Mouse (Mus musculus) Muller cell, postnatal 12 days (primary cell): ENCODE results near the gene Fkbp14.
A peak's percentile ranks its signal among the peaks of the same experiment; 100 is the strongest.

Experiments
- DNase-seq: peaks from one replicate; pipeline ENCODE4 v3.0.0-alpha.2; 2015; ENCODE audit errors: inconsistent ontology term

The Fkbp14 gene

GRCm38 (mm10) chr6:54588212-54588611, 8.9 kb downstream of the Fkbp14 start:
- no peak for DNase-seq

DNA sequence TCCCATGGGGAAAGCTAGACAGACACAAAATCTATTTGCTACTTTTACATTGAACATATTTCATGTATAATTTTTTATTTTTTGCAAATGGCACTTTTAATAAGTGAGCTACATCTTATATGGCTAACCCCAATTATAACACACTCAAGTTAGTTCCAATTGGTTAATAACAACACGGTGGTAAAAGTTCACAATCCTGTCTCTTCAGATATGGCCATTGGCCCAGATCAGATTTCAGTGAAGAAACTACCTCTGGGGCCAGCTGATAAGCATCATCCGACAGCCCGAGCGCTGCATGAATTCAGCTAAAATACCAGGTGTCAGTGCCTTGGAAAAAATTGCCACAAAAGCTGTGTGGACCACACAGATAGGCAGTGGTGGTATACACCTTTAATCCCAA, 9.4 kb downstream of the Fkbp14 start:
- no peak for DNase-seq

DNA sequence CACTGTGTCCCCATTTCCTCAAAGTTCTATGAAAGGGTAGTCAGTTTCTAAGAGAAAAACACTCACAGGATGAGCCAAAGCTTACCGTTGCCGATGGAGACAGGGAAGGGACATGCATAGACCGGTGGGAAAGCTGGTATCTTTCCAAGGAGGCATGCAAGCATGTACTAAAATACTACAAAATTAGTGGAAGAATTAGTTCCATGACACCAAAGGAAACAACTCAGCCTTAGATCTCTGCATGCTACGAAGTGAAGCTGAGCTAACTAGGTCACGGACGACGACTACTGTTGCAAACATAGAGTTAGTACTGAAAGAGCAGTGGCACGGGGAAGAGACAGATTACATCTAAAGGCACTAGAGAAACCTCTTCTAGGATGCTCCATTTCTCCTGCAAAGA, 10.2 kb downstream of the Fkbp14 start:
- no peak for DNase-seq

DNA sequence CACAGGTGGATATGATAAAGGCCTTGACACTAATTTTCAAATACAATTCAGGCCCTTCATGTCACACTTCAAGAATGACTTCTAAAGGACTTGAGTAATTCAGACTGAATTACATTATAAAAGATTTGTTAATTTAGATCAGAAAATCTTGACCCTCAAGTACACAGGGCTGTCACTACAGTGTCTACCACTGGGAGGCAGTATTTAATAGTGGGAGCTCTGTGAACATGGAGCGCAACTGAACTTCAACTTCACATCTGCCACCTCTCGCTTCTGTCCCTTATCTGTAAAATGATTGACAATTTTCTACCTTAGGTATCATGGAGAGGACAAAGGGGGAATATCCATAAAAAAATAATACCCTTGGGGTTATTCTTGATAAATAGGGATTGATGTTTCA, 10.9 kb downstream of the Fkbp14 start:
- peak; percentile 53 for DNase-seq

DNA sequence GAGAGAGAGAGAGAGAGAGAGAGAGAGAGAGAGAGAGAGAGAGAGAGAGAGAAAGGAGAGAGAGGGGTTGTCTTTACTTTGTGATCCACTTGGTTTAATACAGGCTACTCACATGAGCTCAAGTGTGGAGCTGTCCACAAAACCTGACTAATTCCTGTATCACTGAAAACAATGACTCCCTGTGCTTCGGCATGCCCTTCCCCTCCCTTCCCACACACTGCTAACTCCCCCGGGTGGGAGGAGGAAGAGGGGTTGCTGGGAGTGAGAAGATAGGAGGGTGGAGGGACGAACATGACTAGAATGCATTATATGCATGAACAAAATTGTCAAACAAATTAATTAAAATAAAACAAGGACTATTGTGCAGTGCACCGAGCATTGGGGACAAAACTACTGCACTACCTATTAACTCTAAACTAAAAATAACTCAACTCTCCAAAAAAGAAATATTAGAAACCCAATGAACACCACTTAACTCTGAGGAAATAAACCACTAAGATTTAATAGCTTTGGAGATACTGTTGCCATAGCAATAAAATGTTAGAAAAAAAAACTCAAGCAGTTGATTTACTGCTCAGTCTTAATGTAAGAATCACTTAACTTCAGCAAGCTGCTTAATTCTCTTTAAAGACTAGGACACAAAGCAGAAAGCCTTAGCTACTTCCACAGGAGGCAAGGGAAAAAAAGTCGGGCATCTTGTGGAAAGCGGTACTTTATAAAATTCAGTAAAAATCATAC, 23.7 kb downstream of the Fkbp14 start:
- DNase-seq: peak; percentile 84

DNA sequence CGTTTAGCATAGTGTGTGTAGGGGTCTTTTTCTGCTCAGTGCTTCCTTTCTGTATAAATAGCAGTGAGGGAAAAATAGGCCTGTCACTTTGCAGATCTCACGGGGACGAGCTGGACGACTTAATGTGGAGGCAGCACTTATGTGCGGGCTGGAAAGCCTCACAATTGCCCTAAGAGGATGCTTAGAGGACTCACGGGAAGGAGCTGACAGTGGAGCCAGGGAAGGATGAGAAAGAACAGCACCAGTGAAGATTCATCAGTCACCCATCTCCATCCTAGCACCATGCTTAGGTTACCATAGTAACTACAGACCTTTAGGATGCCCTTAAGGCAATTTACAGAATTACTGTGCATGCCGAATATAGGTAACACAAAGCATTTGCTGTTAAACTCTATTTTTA, 27.3 kb downstream of the Fkbp14 start:
- no peak for DNase-seq

DNA sequence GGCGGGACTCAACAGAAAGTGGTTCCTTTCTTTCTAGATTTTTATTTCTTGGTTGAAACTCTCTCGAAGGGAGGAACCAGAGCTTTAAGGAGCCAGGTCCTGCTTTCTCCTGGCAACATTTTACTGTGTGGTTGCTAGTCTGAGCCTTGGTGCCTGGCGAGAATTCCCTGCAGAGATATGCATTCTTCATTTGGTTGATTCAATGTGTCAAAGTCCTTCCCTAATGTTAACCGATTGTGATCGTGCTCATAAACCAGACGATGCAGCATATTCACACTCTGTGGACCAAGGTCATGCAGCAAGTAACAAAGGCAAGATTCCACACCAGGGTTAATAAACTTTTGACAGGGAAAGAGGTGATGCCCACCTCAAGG, 30.6 kb downstream of the Fkbp14 start:
- no peak for DNase-seq

GRCm38 (mm10) chr6:54565665-54566545, 31.2 kb downstream of the Fkbp14 start, which contains the start of gene Scrn1:
Gene Scrn1 (minus strand): TSS chr6:54566489.
- DNase-seq: peak; percentile 80

- DNase-seq: peak; percentile 76
Measured at GRCm38 (mm10) chr6:54565012-54565411, 32.1 kb downstream of the Fkbp14 start.

DNA sequence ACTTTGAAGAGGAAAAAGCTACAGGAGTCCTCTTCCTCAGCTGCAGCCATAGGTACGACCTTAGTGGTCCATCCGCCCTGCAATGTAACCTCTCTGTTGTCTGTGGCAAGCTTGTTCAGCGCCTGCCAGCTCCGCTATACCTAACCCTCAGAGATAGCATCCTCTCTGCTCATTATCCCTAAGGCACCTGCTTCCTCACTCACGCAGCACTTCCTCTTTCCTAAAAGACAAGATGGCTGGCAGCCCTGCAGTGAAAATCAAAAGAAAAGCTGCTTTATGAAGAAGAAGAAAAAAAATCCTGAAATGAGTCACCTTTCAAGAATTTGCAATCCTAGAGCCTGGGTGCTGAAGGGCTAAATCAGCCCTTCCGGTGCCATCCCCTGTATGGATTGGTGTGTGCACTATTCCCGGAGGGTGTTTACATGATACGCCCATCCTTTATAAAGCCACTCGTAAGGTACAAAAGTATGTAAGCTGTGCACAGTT, 32.6 kb downstream of the Fkbp14 start:
- peak; percentile 82 for DNase-seq

DNA sequence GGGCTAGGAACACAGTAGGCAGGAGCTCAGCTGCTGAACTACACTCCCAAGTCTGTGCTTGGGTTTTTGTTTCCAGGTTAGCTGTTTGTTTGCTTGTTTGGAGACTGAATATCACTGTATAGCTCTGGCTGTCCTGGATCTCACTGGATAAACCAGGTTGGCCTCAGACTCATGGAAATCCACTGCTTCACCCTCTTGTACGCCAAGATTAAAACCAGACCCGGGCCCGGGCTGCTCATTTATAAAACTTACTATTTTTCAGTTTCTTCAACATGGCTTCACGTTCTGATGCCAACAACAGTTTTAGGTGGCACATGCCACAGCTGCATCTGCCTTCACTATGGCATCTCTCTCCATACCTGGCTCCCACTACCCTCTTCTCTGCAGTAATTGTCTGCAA, 33.5 kb downstream of the Fkbp14 start:
- no peak for DNase-seq

DNA sequence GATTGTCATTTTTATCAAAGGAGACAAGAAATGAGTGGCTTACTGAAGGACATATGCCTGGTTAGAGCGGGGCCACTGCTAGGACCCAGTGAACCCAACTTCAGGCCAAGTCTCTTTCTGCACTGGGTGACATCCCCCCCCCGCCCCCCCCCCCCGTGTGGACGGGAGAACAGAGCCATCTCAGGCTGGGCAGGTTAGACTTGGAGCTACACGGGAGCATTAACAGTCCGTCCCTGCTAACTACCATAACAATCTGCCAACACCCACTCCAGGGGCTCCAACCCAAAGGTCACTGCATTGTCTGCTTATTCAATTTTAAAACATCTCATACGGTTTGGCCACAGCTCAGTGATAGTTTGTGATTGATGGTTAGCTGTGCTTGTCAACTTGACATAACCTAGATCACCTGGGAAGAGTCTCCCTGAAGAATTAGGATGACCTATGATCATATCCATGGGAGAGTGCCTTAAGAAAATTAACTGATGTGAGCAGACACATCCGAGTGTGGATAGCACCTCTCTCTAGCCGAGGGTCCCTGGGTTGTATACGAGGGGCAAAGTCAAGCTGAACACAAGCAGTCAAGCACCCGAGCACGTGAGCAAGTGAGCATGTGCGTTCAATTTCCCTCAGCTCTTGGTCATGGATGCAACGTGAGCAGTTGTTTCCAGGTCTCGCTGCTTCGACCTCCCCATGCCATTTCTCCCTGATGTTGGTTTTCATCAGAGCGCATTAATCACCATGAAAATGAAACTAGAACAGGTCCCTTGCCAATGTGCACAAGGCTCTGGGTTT, 34.9 kb downstream of the Fkbp14 start:
- DNase-seq: no peak

GRCm38 (mm10) chr6:54558466-54558865, 38.6 kb downstream of the Fkbp14 start:
- peak; percentile 14 for DNase-seq

DNA sequence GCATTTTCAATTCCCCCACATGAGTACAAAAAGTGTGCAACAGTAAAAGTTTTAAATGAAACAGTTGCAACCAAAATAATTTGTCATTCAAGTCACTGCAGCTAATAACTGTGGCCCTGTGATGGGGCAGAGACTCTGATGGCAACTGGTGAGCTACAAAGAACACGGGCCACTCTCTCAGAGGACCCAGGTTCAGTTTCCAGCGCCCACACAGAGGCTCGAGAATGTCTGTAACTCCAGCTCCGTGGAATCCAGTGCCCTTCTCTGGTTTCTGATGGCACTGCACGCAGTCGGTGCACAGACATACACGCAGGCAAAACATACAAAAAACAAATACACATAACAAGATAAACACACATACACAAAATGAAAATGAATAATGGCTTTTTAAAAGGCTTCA, 39.4 kb downstream of the Fkbp14 start:
- DNase-seq: no peak

- no peak for DNase-seq
Measured at GRCm38 (mm10) chr6:54555816-54556215, 41.3 kb downstream of the Fkbp14 start.

DNA sequence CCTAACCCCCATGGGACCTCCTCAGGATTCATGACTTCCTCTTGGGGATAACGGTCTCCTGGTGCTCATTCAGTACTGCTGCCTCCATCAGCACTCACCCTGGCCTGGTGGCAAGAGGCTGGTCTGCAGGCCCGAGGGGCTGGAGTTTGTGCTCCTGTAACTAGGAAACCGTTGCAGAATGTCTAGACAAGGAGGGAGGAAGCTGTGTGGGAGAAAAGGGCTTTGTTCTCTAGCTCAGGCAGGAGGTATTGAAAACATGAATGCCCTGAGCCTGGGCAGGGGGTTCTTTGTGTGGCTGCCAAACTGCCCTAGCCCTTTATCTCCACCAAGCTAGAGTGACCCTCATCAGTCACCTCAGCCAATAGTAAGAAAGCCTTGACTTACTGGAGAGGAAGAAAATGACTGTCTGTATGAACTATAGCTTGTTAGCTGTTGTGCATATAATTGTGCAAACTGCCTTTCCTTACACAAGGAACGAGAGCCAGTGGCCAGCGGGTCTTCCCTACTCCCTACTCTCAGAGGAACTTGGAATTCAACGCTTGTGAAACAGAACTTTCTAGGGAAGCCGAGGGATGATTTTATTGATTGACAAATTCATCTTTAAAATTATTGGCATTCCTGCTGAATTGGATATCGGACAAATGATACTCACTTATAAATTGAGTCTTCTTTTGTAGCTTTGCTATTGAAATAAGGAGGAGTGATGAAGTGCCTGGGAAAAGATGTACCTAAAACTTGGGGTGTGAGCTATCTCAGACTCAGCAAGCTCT, 42.6 kb downstream of the Fkbp14 start:
- DNase-seq: peak; percentile 91

DNA sequence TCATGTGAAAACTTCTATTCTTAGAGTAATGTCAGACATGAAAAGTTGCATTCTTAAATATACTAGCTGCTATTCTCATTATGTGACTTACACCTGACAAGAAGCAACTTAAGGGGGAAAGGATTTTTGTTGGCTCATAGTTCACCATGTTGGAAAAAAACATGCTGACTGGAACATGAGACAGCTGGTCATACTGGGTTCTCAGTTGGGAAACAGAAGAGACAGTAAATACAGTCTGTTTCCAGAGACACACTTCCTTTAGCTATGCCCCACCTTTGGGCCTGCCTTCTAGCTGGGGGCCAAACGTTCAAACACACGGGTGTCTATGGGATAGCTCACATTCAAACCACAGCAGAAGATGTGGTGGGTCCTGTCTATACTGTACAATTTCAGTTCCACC, 43.5 kb downstream of the Fkbp14 start:
- no peak for DNase-seq

DNA sequence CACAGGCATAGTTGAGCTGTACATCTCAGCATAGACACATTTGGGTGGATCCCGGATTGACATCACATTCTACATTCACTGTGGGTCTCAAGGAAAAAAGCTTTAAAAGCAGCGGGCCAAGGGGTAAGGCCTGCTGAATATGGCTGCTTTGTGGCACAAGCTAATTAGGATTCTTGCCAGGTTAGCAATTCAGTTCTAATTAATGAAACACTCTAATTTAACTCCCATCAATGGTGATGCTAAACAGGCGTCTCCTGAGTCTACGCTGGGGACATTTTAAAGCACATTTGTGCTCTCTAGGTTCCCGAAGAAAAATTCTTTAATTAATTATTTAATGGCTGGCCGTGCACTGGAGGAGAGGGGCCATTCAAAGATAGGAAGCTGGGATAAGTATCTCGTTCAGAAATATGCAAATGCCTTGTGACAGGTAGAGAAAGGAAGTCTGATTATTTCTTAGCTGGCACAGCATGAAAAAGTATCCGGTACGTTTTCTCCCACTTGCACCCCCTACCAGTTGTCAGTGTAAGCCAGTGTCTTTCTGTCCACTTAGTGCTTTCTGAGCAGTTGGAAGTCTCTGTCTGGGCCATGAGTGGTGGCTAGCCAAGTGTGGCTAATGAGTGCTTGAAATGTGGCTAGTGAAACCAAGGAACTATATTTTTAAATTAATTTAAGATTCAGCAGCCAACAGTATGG, 44.2 kb downstream of the Fkbp14 start:
- no peak for DNase-seq

- no peak for DNase-seq
Measured at GRCm38 (mm10) chr6:54550801-54551323, 46.2 kb downstream of the Fkbp14 start.

DNA sequence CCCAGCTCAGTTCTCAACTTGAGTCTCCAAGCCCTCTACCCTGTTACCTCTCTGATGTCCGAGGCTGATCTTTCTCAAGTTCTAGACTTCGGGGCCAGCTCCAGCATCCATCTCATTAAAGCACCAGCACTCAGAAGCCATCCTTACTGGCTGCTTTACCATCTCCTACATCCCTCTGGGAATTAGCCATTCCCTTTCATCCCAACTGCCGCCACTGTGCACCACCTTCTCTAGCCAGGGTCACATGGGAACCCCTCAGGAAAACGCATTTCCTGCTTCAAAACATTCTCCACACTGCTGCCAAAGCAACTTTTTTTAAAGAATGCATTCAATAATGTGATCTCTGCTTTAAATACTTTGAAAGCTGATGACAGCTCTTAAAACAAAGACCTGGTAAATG, 47.8 kb downstream of the Fkbp14 start:
- DNase-seq: no peak
